Mouse (Mus musculus) liver, embryonic 11.5 days (tissue): ENCODE data around the gene Rnaseh2a. TPM values are rescaled to one million over a fixed set of nuclear protein-coding genes. Genes with fewer than 3 reads are reported as not detected.
A peak's percentile ranks its signal among the peaks of the same experiment; 100 is the strongest.
"Not testable (repeated sequence)": the region's sequence is repeated elsewhere in the genome, so short reads cannot be mapped to it uniquely, and the experiment has no call there.

Source experiments
- ATAC-seq: fragments of 200-750 bp; cut with Nextera tagmentation; replicated peaks from 2 replicates; pipeline ENCODE4 v1.8.0; 2017; ENCODE audit warnings: moderate number of reproducible peaks, mild to moderate bottlenecking, moderate TSS enrichment, moderate library complexity; ENCODE audit not compliant: low FRiP score
- DNase-seq: peaks from one replicate; pipeline ENCODE4 v3.0.0-alpha.2; 2017; ENCODE audit warnings: low spot score
- H3K27ac ChIP-seq: fragments of 300-500 bp; sonication (generic); 2 replicates; pipeline ENCODE4 v1.5.1; 2014; ENCODE audit warnings: mild to moderate bottlenecking, low read depth, low read length, control low read depth
- H3K27me3 ChIP-seq: fragments of 300-500 bp; sonication (generic); replicated peaks from 2 replicates; pipeline ENCODE4 v1.6.1; 2014; ENCODE audit warnings: low read length, mixed read lengths; ENCODE audit not compliant: control insufficient read depth, insufficient read depth
- H3K36me3 ChIP-seq: fragments of 300-500 bp; sonication (generic); 2 replicates; pipeline ENCODE4 v1.6.1; 2014; ENCODE audit warnings: mild to moderate bottlenecking, low read length, moderate library complexity, mixed read lengths; ENCODE audit not compliant: control insufficient read depth, insufficient read depth
- H3K4me1 ChIP-seq: fragments of 300-500 bp; sonication (generic); replicated peaks from 2 replicates; pipeline ENCODE4 v1.6.1; 2014; ENCODE audit warnings: low read length, mixed read lengths; ENCODE audit not compliant: control insufficient read depth, insufficient read depth
- H3K4me2 ChIP-seq: fragments of 300-500 bp; sonication (generic); 2 replicates; pipeline ENCODE4 v1.6.1; 2014; ENCODE audit warnings: mild to moderate bottlenecking, control low read depth, moderate library complexity
- H3K4me3 ChIP-seq: fragments of 300-500 bp; sonication (generic); 2 replicates; pipeline ENCODE4 v1.5.1; 2014; ENCODE audit warnings: low read depth, low read length, control low read depth
- H3K9ac ChIP-seq: fragments of 300-500 bp; sonication (generic); 2 replicates; pipeline ENCODE4 v1.6.1; 2014; ENCODE audit warnings: low read depth, low read length, control low read depth
- H3K9me3 ChIP-seq: fragments of 300-500 bp; sonication (generic); 2 replicates; pipeline ENCODE4 v1.6.1; 2016; ENCODE audit warnings: low read length, inconsistent platforms, mixed read lengths; ENCODE audit not compliant: control insufficient read depth
- WGBS: fragments of 180-500 bp; shearing (Covaris S2); extraction: QIAGEN DNeasy Blood & Tissue Kit; methylation state at CpG from one replicate; pipeline ENCODE4 v1.1.7; 2014; 5-methylcytosine and 5-hydroxymethylcytosine counted together
- microRNA-seq: library from miRNA; unstranded; fragments of <30 nt; microRNA quantifications from one replicate; pipeline ENCODE4, GENCODE M21; 2017; ENCODE audit warnings: borderline number of aligned reads
- polyA plus RNA-seq: library from polyadenylated mRNA; unstranded; fragments of >200 nt; fragmentation: Nextera tagmentation; extraction: Ambion mirVana; gene quantifications from 2 replicates; pipeline ENCODE4 v1.2.1, GENCODE M21; 2014

Gene Rnaseh2a
- polyA plus RNA-seq, 1 experiment from 2014 or later, result 197 TPM

- under 1% methylated on average over 45 of the region's 45 CpGs for WGBS
- Histone ChIP-seq H3K27me3 (peaks cover 32% of the 10 kb centered on the region), H3K9ac (peak within 1 kb of the TSS; percentile 86), H3K4me2 (peak within 1 kb of the TSS; percentile 94), H3K4me1 (peaks cover 28% of the 10 kb centered on the region), H3K36me3 (peaks cover 12% of the 10 kb centered on the region; the same call in 1 of the 2 replicates), H3K9me3 (no peaks in the 10 kb centered on the region), H3K27ac (peak within 1 kb of the TSS; percentile 66), H3K4me3 (peak within 1 kb of the TSS; percentile 66)
- ATAC-seq (peak; percentile 89), DNase-seq (peak; percentile 95)
Observed at GRCm38 (mm10) chr8:84908421-84909161, 61.0 kb downstream of the Rnaseh2a start, which contains the start of gene Dnase2a. Gene Dnase2a, plus strand, starts transcription at chr8:84908560.

DNA sequence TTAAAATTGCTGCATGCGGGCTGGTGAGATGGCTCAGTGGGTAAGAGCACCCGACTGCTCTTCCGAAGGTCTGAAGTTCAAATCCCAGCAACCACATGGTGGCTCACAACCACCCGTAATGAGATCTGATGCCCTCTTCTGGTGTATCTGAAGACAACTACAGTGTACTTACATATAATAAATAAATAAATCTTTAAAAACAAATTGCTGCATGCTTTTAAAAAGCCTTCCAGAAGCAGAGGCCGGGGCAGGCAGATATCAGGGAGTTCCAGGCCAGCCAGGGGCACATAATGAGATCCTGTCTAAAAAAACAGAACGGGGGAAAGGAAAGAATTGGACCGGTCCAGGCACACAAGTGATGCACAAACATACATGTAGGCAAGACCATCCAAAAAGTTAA lies 61.6 kb downstream of the Rnaseh2a start:
- 30% methylated on average over 6 of the region's 7 CpGs for WGBS
- H3K9ac ChIP-seq, H3K9me3 ChIP-seq, DNase-seq: not testable (repeated sequence)
- Histone ChIP-seq H3K4me2 (peak overlapping the region; percentile 94), H3K27ac (peak overlapping the region; percentile 51), H3K4me3 (peak overlapping the region; percentile 66), H3K36me3 (peaks cover 12% of the 10 kb centered on the region; the same call in 1 of the 2 replicates), H3K4me1 (peaks cover 31% of the 10 kb centered on the region), H3K27me3 (peaks cover 30% of the 10 kb centered on the region)
- peak; percentile 19; the same call in 1 of the 2 replicates for ATAC-seq

- H3K27me3 ChIP-seq, result peaks cover 25% of the 10 kb centered on the region
- no peaks in the 10 kb centered on the region for H3K9me3 ChIP-seq
- 63% methylated on average over 8 of the region's 8 CpGs for WGBS
- no peak overlapping the region; the same call in 1 of the 2 replicates for H3K4me2 ChIP-seq
- peaks cover 26% of the 10 kb centered on the region for H3K4me1 ChIP-seq
- H3K36me3 ChIP-seq, result peaks cover 12% of the 10 kb centered on the region; the same call in 1 of the 2 replicates
- no peak for ATAC-seq
- H3K9ac ChIP-seq, result no peak overlapping the region
- no peak overlapping the region for H3K4me3 ChIP-seq
- DNase-seq, result no peak
- no peak overlapping the region; the same call in 1 of the 2 replicates for H3K27ac ChIP-seq
Observed at GRCm38 (mm10) chr8:84907493-84907892, 62.1 kb downstream of the Rnaseh2a start.

DNA sequence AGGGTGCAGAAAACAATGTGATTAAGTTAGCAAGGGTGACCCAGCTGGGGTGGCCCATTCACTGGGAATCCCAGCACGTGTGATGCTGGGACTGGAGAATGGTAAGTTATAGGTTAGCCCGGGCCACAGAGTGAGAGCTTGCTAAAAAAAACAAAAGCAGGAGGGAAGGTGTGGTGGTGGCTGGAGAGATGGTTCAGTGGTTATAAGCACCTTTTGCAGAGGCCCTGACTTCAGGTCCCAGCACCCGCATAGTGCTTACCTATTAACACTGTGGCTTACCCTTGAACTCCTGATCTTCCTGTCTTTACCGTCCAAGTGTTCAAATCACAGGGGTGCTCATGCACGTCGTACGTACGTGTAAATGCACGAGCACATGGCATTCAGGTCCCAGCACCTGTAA lies 62.5 kb downstream of the Rnaseh2a start:
- peaks cover 22% of the 10 kb centered on the region for H3K4me1 ChIP-seq
- H3K9ac ChIP-seq, result no peak overlapping the region
- no peak for ATAC-seq
- H3K4me2 ChIP-seq, result no peak overlapping the region
- no peak for DNase-seq
- peaks cover 20% of the 10 kb centered on the region for H3K27me3 ChIP-seq
- H3K9me3 ChIP-seq, result no peaks in the 10 kb centered on the region
- peaks cover 12% of the 10 kb centered on the region; the same call in 1 of the 2 replicates for H3K36me3 ChIP-seq
- H3K4me3 ChIP-seq, result no peak overlapping the region
- 88% methylated on average over 9 of the region's 9 CpGs for WGBS
- no peak overlapping the region for H3K27ac ChIP-seq

Small RNAs within 50 kb of the gene (microRNA-seq; reads per million reads assigned to microRNA genes)
- gene Gm24197, result not detected

Other genes with a start within 250 kb of the Rnaseh2a start
- 11.8 and 12.3 TPM in 2 replicates for gene G430095P16Rik, start 246.8 kb downstream of the Rnaseh2a start, polyA plus RNA-seq
- 5.0 and 7.1 TPM in 2 replicates for gene Nfix, start 169.4 kb downstream of the Rnaseh2a start, polyA plus RNA-seq
- 4.5 and 4.9 TPM in 2 replicates for gene Dand5, start 146.9 kb downstream of the Rnaseh2a start, polyA plus RNA-seq
- gene Gadd45gip1, start 138.2 kb downstream of the Rnaseh2a start, polyA plus RNA-seq, result 87.8 and 90.6 TPM in 2 replicates
- 188 and 191 TPM in 2 replicates for gene Rad23a, start 129.1 kb downstream of the Rnaseh2a start, polyA plus RNA-seq
- gene Calr, start 122.8 kb downstream of the Rnaseh2a start, polyA plus RNA-seq, result 860 and 893 TPM in 2 replicates
- 130 TPM in 2 replicates for gene Farsa, start 112.8 kb downstream of the Rnaseh2a start, polyA plus RNA-seq
- 144 and 160 TPM in 2 replicates for gene Syce2, start 97.7 kb downstream of the Rnaseh2a start, polyA plus RNA-seq
- gene Gcdh, start 75.8 kb downstream of the Rnaseh2a start, polyA plus RNA-seq, result 53.5 and 56.7 TPM in 2 replicates
- gene Klf1, start 67.8 kb downstream of the Rnaseh2a start, polyA plus RNA-seq, result 458 and 504 TPM in 2 replicates
- gene Dnase2a, start 61.2 kb downstream of the Rnaseh2a start, polyA plus RNA-seq, result 11.5 and 12.7 TPM in 2 replicates
- 0.14 and 0.29 TPM in 2 replicates for gene Mast1, start 32.4 kb downstream of the Rnaseh2a start, polyA plus RNA-seq
- 0.22 and 0.49 TPM in 2 replicates for gene Rtbdn, start 22.8 kb downstream of the Rnaseh2a start, polyA plus RNA-seq
- not detected in 2 replicates for gene Gm49661, start 334 bp downstream of the Rnaseh2a start, polyA plus RNA-seq
- gene Prdx2, start 180 bp downstream of the Rnaseh2a start, polyA plus RNA-seq, result 1,398 and 1,409 TPM in 2 replicates
- 21.1 and 23.2 TPM in 2 replicates for gene Junb, start 9.0 kb upstream of the Rnaseh2a start, polyA plus RNA-seq
- 15.5 and 16.7 TPM in 2 replicates for gene Hook2, start 20.8 kb upstream of the Rnaseh2a start, polyA plus RNA-seq
- gene Best2, start 44.8 kb upstream of the Rnaseh2a start, polyA plus RNA-seq, result 0.13 TPM in 1 of 2 replicates, not detected in the other
- gene Asna1, start 55.5 kb upstream of the Rnaseh2a start, polyA plus RNA-seq, result 100 and 103 TPM in 2 replicates
- gene Trir, start 57.1 kb upstream of the Rnaseh2a start, polyA plus RNA-seq, result 126 and 138 TPM in 2 replicates
- 17.7 and 19.3 TPM in 2 replicates for gene Tnpo2, start 67.1 kb upstream of the Rnaseh2a start, polyA plus RNA-seq
- 15.5 and 17.4 TPM in 2 replicates for gene Fbxw9, start 90.3 kb upstream of the Rnaseh2a start, polyA plus RNA-seq
- not detected in 2 replicates for gene Gm5741, start 98.2 kb upstream of the Rnaseh2a start, polyA plus RNA-seq
- gene Dhps, start 102.0 kb upstream of the Rnaseh2a start, polyA plus RNA-seq, result 72.5 and 73.8 TPM in 2 replicates
- gene Wdr83os, start 111.0 kb upstream of the Rnaseh2a start, polyA plus RNA-seq, result 103 and 105 TPM in 2 replicates
- gene Wdr83, start 111.5 kb upstream of the Rnaseh2a start, polyA plus RNA-seq, result 46.4 and 50.4 TPM in 2 replicates
- 38.6 and 40.3 TPM in 2 replicates for gene Man2b1, start 113.5 kb upstream of the Rnaseh2a start, polyA plus RNA-seq
- gene Zfp791, start 153.3 kb upstream of the Rnaseh2a start, polyA plus RNA-seq, result 0.71 and 1.1 TPM in 2 replicates
- not detected in 2 replicates for gene Cks1brt, start 182.2 kb upstream of the Rnaseh2a start, polyA plus RNA-seq